Mouse (Mus musculus) spleen, adult 2 months (tissue): ENCODE measurements around the gene Slc35f1. TPM values are rescaled to one million over a fixed set of nuclear protein-coding genes. Genes with fewer than 3 reads are reported as not detected.

Source experiments
- DNase-seq, 2 experiments: peaks; one replicate each; pipeline versions ENCODE4 v3.0.0 to v3.0.0-alpha.2; 2012 to 2021; ENCODE audit warnings: low spot score in 2 of 2, low read depth in 1 of 2
- H3K27ac ChIP-seq: fragments of 200-500 bp; 2 replicates; pipeline ENCODE4 v1.5.1; 2012; ENCODE audit warnings: low read length, inconsistent platforms; ENCODE audit not compliant: insufficient read depth
- H3K27me3 ChIP-seq: fragments of 200-500 bp; 2 replicates; pipeline ENCODE4 v1.6.1; 2012; ENCODE audit warnings: mild to moderate bottlenecking, moderate library complexity, low read length, inconsistent platforms; ENCODE audit not compliant: control insufficient read depth, insufficient read depth
- H3K36me3 ChIP-seq: fragments of 200-500 bp; 2 replicates; pipeline ENCODE4 v1.6.1; 2012; ENCODE audit warnings: mild to moderate bottlenecking, low read length, inconsistent platforms; ENCODE audit not compliant: control insufficient read depth, insufficient read depth
- H3K4me1 ChIP-seq: fragments of 200-500 bp; 2 replicates; pipeline ENCODE4 v1.6.1; 2011; ENCODE audit warnings: inconsistent platforms; ENCODE audit not compliant: control insufficient read depth, insufficient read depth, insufficient read length
- H3K4me3 ChIP-seq: fragments of 200-500 bp; 2 replicates; pipeline ENCODE4 v1.5.1; 2011; ENCODE audit warnings: mild to moderate bottlenecking, inconsistent platforms; ENCODE audit not compliant: insufficient read depth, insufficient read length; ENCODE audit errors: extremely low read depth
- CTCF ChIP-seq: fragments of 200-500 bp; IDR thresholded peaks from 2 replicates; pipeline ENCODE4 v1.5.1; 2011; ENCODE audit warnings: mild to moderate bottlenecking, inconsistent platforms; ENCODE audit not compliant: insufficient read depth, insufficient read length, insufficient replicate concordance; ENCODE audit errors: extremely low read depth
- POLR2A ChIP-seq: fragments of 200-500 bp; IDR thresholded peaks from 2 replicates; pipeline ENCODE4 v1.6.1; 2011; ENCODE audit warnings: low read depth, low read length, inconsistent platforms
- WGBS: fragments of 180-500 bp; shearing (Covaris S2); methylation state at CpG from one replicate; pipeline ENCODE4 v1.1.7; 2018; 5-methylcytosine and 5-hydroxymethylcytosine counted together
- polyA plus RNA-seq: library from polyadenylated mRNA; depleted of rRNA; stranded (reverse); fragments of >200 nt; gene quantifications from 2 replicates; pipeline ENCODE4 v1.2.3, GENCODE M21; 2012

Slc35f1 gene
- polyA plus RNA-seq, 1 experiment = 0.11 TPM

DNA sequence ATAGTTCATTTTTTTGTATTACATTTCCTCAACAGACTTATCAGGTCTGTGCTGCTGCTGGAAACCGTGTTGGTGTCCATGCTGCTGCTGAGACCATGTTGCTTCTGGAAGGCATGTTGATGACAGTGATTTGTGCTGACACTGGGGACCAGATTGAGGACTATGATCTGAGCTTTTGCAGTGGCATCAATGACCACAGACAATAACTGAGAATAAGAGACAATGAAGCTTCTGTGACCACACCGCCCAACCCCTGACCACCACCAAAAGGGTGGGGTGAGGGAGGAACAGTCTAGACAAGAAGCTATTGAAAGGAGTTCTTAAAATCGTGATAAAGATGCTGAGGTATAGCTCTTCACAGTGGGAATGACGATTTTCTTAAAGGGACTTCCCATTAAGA lies 135.4 kb downstream of the Slc35f1 start:
- no peaks in the 10 kb centered on the region for H3K4me1 ChIP-seq
- no peak for TF ChIP-seq POLR2A
- TF ChIP-seq CTCF = no peak
- H3K4me3 ChIP-seq = no peak overlapping the region
- H3K36me3 ChIP-seq = no peaks in the 10 kb centered on the region
- WGBS = 79% methylated on average over 4 of the region's 4 CpGs
- no peaks in the 10 kb centered on the region for H3K27me3 ChIP-seq
- DNase-seq = no peak
- H3K27ac ChIP-seq = no peak overlapping the region

DNA sequence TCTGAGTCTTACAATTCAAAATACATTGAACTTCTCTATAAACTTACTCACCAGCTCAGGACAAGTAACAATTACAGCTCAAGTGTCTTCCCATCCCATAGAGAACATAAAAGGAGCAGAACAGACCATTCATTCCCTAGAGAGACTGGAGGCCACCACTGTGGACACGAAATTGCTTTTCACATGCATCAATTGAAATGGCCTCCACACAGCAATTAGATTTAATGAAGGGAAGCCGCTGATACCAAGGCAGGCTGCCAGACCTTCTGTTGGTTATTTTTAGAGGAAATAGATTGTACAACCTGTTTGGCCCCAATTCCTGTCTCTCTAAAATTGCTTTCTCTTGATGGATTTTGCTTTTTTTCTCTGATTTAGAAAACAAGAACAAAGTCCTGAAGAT lies 150.5 kb downstream of the Slc35f1 start:
- Histone ChIP-seq H3K36me3 (no peaks in the 10 kb centered on the region), H3K27me3 (no peaks in the 10 kb centered on the region), H3K4me1 (no peaks in the 10 kb centered on the region), H3K4me3 (no peak overlapping the region), H3K27ac (no peak overlapping the region)
- no peak for DNase-seq
- WGBS = 73% methylated on average over 2 of the region's 2 CpGs
- no peak for TF ChIP-seq POLR2A
- no peak for TF ChIP-seq CTCF

DNA sequence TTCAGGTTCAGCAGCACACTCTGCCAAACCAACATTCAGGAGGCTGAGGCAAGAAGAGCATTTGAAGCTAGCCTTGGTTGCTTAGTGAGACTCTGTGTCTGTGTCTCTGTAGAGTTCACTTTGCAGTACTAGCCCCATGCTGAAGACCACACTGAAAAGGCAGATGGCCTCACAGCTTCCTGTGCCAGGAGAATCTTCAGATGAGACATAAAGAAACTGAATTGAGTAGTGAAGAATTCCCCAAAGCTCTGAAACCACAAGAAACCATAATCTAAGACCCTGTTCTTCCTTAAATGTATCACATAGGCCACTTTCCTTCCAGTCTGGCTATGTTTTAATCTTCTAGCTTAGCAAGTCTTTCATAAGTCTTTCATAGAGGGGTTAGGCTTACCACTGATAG lies 161.7 kb downstream of the Slc35f1 start:
- H3K4me3 ChIP-seq = no peak overlapping the region
- H3K27ac ChIP-seq = no peak overlapping the region
- TF ChIP-seq POLR2A (no peak), CTCF (no peak)
- H3K4me1 ChIP-seq = no peaks in the 10 kb centered on the region
- no peaks in the 10 kb centered on the region for H3K27me3 ChIP-seq
- no peaks in the 10 kb centered on the region for H3K36me3 ChIP-seq
- no peak for DNase-seq

DNA sequence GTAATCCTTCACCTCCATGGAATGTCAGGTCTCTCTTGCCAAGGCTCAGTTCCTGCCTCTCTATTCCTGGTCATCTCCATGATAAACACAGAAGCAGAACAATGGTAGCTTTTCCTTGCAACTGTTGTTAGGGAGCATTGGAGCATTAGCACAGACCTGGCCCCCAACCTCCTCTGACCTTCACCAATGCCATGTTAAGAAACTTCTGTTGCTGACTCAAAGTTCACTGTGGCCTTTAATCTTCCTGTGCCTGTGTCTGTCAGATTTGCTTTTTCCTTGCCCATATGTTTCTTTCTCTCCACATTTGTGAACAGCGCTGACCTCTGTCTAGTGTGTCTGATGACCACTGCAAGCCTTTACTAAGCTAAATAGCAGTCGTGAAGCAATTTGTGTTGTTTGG lies 170.5 kb downstream of the Slc35f1 start:
- no peak for TF ChIP-seq POLR2A
- no peak for TF ChIP-seq CTCF
- H3K27me3 ChIP-seq = no peaks in the 10 kb centered on the region
- no peak for DNase-seq
- no peak overlapping the region for H3K4me3 ChIP-seq
- no peaks in the 10 kb centered on the region for H3K36me3 ChIP-seq
- 85% methylated on average over 2 of the region's 2 CpGs for WGBS
- H3K27ac ChIP-seq = no peak overlapping the region
- H3K4me1 ChIP-seq = no peaks in the 10 kb centered on the region

DNA sequence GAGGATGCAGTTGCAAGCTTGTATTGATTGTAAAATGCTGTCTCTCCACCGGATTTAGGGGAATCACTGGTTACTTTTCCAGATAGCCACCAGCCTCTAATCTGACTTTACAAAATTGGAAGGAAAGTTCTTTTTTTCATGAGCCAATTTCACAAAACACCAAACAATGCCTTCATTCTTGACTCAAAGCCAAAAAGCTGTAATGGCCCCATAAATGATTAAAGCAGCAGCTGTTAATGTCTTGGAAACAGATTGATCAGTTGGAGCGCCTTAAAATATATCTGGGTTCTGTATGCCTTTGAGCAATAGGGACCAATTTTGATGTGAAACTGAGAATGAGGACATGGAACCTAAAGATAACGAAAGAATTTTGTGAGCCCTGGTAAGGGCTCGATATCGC lies 174.6 kb downstream of the Slc35f1 start:
- 87% methylated on average over 5 of the region's 5 CpGs for WGBS
- DNase-seq = no peak

DNA sequence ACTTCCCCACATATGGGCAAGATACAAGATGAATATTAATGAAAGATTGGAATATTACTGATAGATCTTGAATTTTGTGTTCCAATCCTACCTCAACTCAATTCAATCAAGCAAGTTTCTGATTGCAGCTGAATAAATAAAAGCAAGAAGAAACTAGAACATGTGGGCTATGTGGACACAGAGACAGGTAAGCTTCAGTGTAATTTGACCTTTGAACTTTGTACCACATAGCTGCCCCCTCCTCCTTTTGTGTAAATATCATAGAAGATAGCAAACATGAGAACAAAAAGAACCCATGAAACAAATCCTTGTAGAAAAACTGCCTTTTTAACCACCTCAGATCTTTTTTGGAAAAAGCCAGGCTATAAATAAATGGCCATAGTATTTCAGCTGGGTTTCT lies 180.8 kb downstream of the Slc35f1 start:
- no peaks in the 10 kb centered on the region for H3K27me3 ChIP-seq
- H3K27ac ChIP-seq = no peak overlapping the region
- H3K4me1 ChIP-seq = no peaks in the 10 kb centered on the region
- no peak overlapping the region for H3K4me3 ChIP-seq
- no peak for DNase-seq
- no peaks in the 10 kb centered on the region for H3K36me3 ChIP-seq
- TF ChIP-seq POLR2A (no peak), CTCF (no peak)

More for the DNA sequence above, 174.6 kb downstream of the Slc35f1 start:
- no peak overlapping the region for H3K27ac ChIP-seq
- TF ChIP-seq POLR2A (no peak), CTCF (no peak)
- H3K4me3 ChIP-seq = no peak overlapping the region
- H3K27me3 ChIP-seq = no peaks in the 10 kb centered on the region
- no peaks in the 10 kb centered on the region for H3K36me3 ChIP-seq
- no peaks in the 10 kb centered on the region for H3K4me1 ChIP-seq

- TF ChIP-seq CTCF = no peak
- TF ChIP-seq POLR2A = no peak
- no peaks in the 10 kb centered on the region for H3K36me3 ChIP-seq
- no peaks in the 10 kb centered on the region for H3K27me3 ChIP-seq
- 85% methylated on average over 9 of the region's 9 CpGs for WGBS
- H3K4me1 ChIP-seq = no peaks in the 10 kb centered on the region
- H3K27ac ChIP-seq = no peak overlapping the region
- no peak for DNase-seq
- no peak overlapping the region for H3K4me3 ChIP-seq
Measured at GRCm38 (mm10) chr10:52874133-52874532, 183.8 kb downstream of the Slc35f1 start.

GRCm38 (mm10) chr10:52874712-52875111 lies 184.4 kb downstream of the Slc35f1 start:
- Histone ChIP-seq H3K27me3 (no peaks in the 10 kb centered on the region), H3K4me3 (no peak overlapping the region), H3K4me1 (no peaks in the 10 kb centered on the region), H3K27ac (no peak overlapping the region), H3K36me3 (no peaks in the 10 kb centered on the region)
- TF ChIP-seq CTCF (no peak), POLR2A (no peak)
- no peak for DNase-seq
